Mouse (Mus musculus) E14TG2a.4 (cell line): Measurements from ENCODE around the gene Gm16867.
"Not testable (repeated sequence)": the region's sequence is repeated elsewhere in the genome, so short reads cannot be mapped to it uniquely, and the experiment has no call there.

Experiments
- H3K27me3 ChIP-seq: 2 replicates; pipeline ENCODE4 v1.6.1; 2014; ENCODE audit warnings: low read length, control low read depth; ENCODE audit not compliant: insufficient read depth
- H3K36me3 ChIP-seq: 2 replicates; pipeline ENCODE4 v1.6.1; 2014; ENCODE audit warnings: low read length, control low read depth; ENCODE audit not compliant: insufficient read depth
- H3K4me1 ChIP-seq: replicated peaks from 2 replicates; pipeline ENCODE4 v1.6.1; 2014; ENCODE audit warnings: low read depth, low read length, control low read depth
- H3K4me3 ChIP-seq: replicated peaks from 2 replicates; pipeline ENCODE4 v1.5.1; 2014; ENCODE audit warnings: mild to moderate bottlenecking, low read length
- H3K9me3 ChIP-seq: 2 replicates; pipeline ENCODE4 v1.6.1; 2014; ENCODE audit warnings: low read length, control low read depth

The Gm16867 gene

DNA sequence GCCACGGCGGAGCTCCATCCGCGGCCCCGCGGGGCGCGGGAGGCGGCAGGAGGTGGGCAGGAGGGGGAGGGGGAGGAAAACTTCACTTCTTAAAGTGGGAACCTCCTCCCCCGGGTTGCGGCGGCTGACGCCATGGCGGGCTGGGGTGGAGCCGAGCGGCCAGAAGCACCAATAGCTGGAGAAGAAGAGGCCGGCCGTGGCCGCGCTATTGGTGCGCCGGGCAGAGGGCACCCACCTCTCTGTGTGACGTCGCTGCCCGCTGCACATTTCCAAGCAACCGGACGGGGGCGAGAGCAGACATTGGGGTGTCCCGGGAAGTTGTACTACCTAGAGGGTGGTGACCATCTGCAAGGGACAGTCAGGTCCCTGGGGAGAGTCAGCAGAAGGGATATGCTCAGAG lies at the start of gene Gm16867:
Gm16867 (minus strand) TSS at position 189 of the 400 bp plus-strand sequence.
- not testable (repeated sequence) for H3K4me1 ChIP-seq, H3K9me3 ChIP-seq, H3K4me3 ChIP-seq, H3K36me3 ChIP-seq, H3K27me3 ChIP-seq

DNA sequence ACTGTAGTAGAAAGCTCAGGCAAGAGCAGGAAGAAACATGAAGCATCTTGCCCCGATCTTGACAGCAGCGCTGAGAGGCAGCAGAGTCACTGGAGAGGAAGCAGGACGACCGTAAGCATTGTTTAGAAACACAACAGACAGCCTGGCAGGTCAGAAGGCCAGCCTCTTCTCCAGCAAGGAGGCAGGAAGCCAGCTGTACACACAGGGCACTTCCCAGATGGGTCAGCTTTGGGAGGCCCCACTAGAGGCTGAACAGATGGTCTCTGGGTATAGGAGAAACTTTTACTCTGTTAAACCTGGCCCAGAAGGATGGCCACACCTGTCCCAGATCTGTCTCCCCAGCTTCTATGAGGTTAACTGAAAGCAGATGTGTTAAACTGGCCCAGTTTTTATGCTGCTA lies 44.1 kb upstream of the Gm16867 start:
- H3K27me3 ChIP-seq, H3K4me1 ChIP-seq: not testable (repeated sequence)

DNA sequence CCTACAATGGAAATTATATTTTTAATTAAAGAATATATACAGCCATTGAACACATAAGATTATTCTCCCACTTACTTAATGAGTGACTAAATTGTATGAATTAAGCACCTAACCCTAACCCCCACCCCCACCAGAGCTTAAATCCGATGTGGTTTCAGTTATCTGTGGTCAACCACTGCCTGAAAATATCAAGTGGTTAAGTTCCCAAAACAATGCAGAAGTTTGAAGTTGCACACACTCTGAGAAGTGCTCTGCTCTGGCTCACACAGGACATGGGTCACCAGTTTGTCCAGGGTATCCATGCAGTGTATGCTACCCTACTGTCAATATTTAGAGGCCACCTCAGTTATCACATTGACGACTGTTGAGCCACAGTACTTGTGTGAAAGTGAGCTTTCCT lies 41.9 kb upstream of the Gm16867 start:
- not testable (repeated sequence) for H3K27me3 ChIP-seq, H3K9me3 ChIP-seq, H3K36me3 ChIP-seq, H3K4me3 ChIP-seq, H3K4me1 ChIP-seq

More for the DNA sequence above, 44.1 kb upstream of the Gm16867 start:
- not testable (repeated sequence) for H3K36me3 ChIP-seq, H3K4me3 ChIP-seq, H3K9me3 ChIP-seq

DNA sequence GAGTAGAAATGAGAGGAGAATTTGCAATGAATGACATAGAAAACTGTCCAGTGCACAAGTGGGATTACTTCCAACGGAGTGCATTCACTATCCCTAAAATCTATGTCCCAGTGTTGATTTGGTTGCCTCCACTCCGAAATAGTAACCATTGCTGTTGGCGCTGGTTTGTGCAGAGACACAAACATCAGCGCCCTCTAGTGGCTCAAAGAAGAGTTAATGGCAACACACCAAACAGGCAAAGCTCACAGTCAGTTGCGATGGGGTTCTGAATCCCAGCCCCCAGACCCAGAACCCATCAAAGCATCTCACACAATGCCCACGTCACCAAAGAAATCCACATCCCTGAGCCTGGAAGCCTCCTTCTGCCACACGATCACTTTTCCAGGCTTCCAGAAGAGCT lies 40.9 kb upstream of the Gm16867 start:
- H3K36me3 ChIP-seq, H3K4me1 ChIP-seq, H3K27me3 ChIP-seq, H3K9me3 ChIP-seq, H3K4me3 ChIP-seq: not testable (repeated sequence)

DNA sequence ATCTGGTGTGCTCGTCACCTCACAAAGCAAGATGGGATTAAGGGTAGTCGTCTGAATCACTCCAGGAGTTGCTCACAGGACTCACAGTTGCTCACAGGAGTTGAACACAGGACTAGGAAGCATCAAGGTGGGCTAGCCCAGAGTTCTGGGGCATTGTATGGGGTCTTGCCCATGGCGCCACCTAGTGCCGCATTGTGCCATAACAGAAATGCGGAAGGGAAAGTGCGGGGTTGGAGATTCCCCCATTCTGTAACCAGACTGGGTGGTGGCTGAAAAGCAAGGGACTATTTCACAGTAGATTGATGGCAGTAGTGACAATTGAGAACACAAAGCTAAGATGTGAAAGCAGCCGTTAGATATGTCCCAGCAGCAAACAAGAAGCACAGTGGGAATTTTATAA lies 39.5 kb upstream of the Gm16867 start:
- H3K4me3 ChIP-seq, H3K27me3 ChIP-seq, H3K9me3 ChIP-seq, H3K4me1 ChIP-seq, H3K36me3 ChIP-seq: not testable (repeated sequence)

DNA sequence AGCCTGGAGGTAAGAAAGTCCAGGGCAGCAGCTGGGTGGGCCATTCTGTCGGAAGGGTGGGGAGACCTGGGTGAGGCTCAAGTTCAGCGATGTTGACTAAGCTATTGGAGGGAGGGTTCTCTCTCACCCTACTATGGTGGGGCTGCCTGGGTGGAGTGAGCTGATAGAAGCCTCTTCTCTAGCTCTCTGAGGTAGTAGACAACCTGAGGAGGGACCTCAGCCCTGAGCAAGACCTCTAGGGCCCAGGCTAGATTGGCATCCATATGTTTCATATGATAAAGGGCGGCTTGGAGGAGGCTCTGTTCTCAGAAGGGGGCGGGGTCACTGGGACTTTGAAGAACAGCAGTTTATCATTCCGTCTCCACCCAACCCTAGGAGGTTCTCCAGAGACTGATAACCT lies 37.0 kb upstream of the Gm16867 start:
- not testable (repeated sequence) for H3K9me3 ChIP-seq, H3K4me1 ChIP-seq, H3K27me3 ChIP-seq, H3K4me3 ChIP-seq, H3K36me3 ChIP-seq

DNA sequence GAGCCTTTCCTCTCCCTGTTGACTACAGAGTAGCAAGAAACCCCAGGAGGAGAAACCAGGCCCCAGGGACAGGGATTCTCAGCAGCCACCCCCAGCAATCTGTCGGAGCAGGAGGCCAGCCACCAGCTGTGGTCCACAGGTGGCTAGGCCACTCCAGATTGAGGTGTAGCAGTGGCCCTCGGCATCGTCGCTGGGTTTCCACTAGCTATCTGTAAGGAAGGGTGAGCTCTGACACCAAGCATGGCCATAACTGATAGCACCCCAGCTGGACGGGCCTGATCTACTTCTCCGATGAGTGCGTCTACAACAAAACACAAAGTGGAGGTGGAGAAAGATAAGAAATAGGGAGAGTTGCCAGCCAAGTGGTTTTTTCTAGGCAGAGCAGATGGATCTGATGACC lies 33.4 kb upstream of the Gm16867 start:
- H3K27me3 ChIP-seq, H3K4me1 ChIP-seq, H3K9me3 ChIP-seq, H3K36me3 ChIP-seq, H3K4me3 ChIP-seq: not testable (repeated sequence)

DNA sequence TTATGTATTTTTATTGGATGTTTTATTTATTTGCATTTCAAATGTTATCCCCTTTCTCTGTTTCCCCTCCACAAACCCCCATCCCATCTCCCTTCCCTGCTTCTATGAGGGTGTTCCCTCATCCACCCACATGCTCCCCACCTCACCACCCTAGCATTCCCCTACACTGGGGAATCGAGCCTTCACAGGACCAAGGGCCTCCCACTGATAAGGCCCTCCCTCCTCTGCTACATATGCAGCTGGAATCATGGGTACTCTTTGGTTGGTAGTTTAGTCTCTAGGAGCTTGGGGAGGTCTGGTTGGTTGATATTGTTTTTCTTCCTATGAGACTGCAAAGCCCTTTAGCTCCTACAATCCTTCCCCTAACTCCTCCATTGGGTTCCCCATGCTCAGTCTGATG lies 23.0 kb upstream of the Gm16867 start:
- not testable (repeated sequence) for H3K27me3 ChIP-seq, H3K4me3 ChIP-seq, H3K9me3 ChIP-seq, H3K36me3 ChIP-seq, H3K4me1 ChIP-seq

DNA sequence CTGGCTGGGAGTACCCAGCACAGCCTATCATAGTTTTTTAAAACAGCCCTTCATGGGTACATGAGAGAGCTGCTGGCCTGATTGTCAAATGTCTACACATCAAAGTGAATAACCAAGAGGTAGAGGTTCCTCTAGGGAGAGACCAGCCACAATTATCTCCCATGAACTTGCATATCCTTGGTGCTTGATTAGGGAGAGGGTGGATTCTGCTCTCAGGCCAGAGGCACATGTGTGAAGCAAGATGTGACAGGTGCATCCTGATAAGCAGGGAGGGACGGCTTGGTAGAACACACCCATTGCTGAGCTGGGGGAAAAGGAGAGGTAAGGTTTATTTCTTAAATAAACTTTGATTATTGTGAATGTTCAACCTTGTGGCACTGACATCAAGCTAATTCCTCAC lies 19.8 kb upstream of the Gm16867 start:
- H3K9me3 ChIP-seq, H3K4me3 ChIP-seq, H3K27me3 ChIP-seq, H3K4me1 ChIP-seq, H3K36me3 ChIP-seq: not testable (repeated sequence)

DNA sequence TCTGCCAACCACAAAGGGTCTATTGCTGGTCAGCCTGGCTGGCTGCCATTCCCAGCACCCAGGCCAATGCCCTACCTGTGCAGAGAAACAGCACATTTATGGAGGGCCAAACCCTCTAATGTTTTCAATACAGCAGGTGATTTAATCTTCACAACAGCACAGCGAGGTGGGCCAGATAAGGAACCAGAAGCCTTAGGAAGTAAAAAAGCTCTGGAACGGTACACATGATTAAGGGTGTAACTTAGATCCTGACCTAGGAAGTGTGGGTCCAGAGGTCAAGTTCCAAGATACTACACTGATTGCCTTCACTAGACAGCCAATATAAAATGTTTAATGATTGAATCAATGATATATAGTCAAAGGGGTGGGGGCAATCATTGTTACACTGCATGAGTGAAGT lies 17.6 kb upstream of the Gm16867 start:
- not testable (repeated sequence) for H3K36me3 ChIP-seq, H3K27me3 ChIP-seq, H3K9me3 ChIP-seq, H3K4me3 ChIP-seq, H3K4me1 ChIP-seq

DNA sequence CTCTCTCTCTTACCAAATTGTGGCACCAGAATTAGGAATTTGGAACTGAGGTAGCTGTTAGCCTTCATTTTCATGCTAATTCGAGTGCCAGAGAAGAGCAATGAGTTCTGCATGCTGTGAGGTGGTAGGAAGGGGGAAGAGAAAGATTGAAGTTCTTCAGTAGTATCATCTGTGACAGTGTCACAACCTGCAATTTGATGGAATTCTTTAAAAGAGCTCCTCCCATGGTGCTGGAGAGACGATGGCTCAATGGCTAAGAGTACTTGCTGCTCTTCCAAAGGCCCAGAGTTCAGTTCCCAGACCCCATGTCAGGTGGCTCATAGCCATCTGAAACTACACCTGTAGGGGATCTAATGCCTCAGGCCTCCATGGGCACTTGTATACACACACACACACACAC lies 9.3 kb upstream of the Gm16867 start, which contains the start of gene Gm27179:
Gm27179 (minus strand) TSS at position 101 of the 400 bp plus-strand sequence.
- H3K4me3 ChIP-seq, H3K27me3 ChIP-seq, H3K36me3 ChIP-seq, H3K9me3 ChIP-seq, H3K4me1 ChIP-seq: not testable (repeated sequence)

DNA sequence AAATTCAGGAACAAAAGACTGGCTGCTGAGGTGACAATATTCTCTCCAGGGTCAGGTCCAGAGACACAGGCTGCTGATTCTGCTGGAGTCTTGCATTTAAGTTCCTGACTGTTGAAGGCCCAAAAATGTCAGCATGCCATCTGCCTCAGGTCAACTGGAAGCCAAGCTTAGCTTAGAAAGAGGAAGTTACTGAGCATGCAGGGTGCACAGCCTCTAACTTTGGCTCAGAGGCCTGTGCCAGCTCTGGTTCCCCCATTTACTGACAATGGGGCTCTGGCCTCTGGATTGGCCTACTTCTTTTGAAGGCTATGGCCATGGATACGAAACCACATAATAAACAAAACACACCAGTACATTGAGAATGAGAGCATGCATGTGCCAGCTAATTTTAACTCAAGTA lies 3.8 kb upstream of the Gm16867 start:
- H3K36me3 ChIP-seq, H3K27me3 ChIP-seq, H3K4me1 ChIP-seq, H3K4me3 ChIP-seq, H3K9me3 ChIP-seq: not testable (repeated sequence)

DNA sequence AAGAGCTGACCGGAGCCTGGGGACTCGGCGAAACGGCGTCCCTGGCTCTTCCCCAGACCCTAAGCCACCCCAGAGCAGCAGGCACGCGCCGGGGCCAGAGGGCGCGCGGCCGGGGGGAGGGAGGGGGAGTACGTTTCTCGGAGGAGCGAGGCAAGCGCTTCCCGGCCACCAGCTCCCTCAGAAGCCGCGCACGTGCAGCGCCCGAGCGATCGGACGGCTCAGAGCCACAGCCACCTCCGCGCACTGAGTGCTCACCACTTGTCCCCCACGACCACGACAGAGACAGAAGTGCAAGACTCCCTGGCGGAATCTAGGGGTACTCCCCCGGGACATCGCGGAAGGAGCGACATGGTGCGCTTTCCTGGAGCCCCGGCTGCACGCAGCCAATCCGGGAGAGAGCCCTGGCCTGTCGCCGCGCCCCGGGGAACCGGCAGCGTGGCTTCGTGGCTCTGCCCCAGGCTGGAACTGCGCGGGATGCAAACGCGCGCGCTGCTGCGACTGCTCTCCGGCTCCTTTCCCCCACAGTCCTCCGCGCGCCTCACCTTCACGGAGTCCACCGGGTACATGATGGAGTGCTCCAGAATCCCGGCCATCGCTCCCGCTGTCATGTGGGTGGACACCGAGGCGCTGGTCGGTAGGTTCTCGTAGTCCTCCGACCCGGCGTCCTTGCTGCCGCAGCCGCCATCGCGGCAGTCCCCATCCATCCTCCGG lies 567 bp downstream of the Gm16867 start:
- H3K4me1 ChIP-seq: not testable (repeated sequence)

DNA sequence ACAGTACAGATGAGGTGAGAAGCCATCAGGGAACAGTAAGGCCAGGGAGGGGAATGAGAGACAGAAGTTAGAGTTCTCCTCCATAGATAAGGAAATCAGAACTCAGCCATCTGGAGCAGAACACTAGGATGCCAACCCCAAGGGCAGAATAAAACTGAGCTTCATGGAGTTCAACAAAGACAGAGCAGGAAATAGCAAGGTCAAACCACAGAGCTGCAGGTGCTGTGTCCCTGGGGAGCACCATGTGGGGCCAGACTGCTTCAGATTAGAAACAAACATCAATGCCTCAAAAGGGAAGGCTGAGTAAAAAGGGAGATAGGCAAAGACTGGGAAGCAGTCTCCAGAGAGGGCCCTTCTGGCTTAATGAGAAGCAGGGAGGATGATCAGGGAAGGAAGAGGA lies 6.9 kb downstream of the Gm16867 start:
- H3K27me3 ChIP-seq, H3K4me1 ChIP-seq, H3K9me3 ChIP-seq, H3K36me3 ChIP-seq, H3K4me3 ChIP-seq: not testable (repeated sequence)

More for the DNA sequence above, 567 bp downstream of the Gm16867 start:
- not testable (repeated sequence) for H3K36me3 ChIP-seq, H3K9me3 ChIP-seq, H3K27me3 ChIP-seq, H3K4me3 ChIP-seq

DNA sequence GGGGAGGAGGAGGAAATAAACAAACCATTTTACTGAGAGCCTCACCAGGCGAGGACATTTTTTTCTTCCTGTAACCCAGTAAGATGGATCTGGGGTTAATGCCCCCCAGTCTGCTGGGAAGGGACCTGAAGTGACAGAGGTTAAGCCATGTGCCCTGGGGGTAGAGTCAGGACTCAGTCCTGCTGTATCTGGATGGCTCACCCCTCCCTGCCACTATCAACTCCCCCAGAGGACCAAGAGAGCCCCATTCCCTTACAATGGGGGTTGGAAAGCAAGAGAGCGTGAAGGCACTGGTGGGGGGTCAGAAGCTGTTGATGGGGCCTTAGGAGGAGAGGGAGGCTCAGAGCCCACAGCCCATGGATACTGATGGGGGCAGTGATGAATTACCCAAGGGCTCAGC lies 8.2 kb downstream of the Gm16867 start:
- not testable (repeated sequence) for H3K4me1 ChIP-seq, H3K27me3 ChIP-seq, H3K36me3 ChIP-seq, H3K4me3 ChIP-seq, H3K9me3 ChIP-seq
